Mouse (Mus musculus) megakaryocyte, embryonic 14.5 days (primary cell): ENCODE results near the gene Gabrb1.

ENCODE experiments used
- FLI1 ChIP-seq: IDR thresholded peaks from 2 replicates; pipeline ENCODE4 v1.6.1; 2012; ENCODE audit warnings: low read length, inconsistent platforms, mixed read lengths
- GATA1 ChIP-seq: IDR thresholded peaks from 3 replicates; pipeline ENCODE4 v1.6.1; 2012; ENCODE audit warnings: mixed read lengths, low read length, inconsistent platforms, borderline replicate concordance

- TF ChIP-seq FLI1 (no peak), GATA1 (no peak)
Observed at GRCm38 (mm10) chr5:72173521-72173920, 515.6 kb downstream of the Gabrb1 start.
